Mouse (Mus musculus) naive thymus-derived CD4-positive, alpha-beta T cell, adult 2 months (primary cell): ENCODE data around the gene P2ry12.

ENCODE experiments used
- DNase-seq: peaks from one replicate; pipeline ENCODE4 v3.0.0-alpha.2; 2011; ENCODE audit warnings: low read depth

P2ry12 gene

DNA sequence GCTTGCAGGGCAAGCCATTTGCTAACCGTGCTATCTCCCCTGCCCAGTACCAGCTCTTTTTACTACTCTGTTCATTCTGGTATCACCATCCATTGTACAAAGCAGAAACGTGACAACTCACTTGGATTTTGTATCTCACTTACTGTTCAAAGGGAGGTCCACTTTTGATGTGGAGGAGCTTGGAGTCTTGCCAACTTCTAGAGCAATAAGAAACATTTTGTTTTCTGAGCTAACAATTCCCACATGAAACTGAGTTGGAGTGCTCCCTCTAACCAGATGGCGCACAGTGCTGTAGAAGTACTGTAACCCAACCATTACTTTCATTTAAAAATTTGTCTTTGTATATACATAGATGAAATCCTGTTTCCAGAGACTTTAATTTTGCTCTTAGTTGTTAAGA, 31.8 kb downstream of the P2ry12 start:
- peak; percentile 44 for DNase-seq

DNA sequence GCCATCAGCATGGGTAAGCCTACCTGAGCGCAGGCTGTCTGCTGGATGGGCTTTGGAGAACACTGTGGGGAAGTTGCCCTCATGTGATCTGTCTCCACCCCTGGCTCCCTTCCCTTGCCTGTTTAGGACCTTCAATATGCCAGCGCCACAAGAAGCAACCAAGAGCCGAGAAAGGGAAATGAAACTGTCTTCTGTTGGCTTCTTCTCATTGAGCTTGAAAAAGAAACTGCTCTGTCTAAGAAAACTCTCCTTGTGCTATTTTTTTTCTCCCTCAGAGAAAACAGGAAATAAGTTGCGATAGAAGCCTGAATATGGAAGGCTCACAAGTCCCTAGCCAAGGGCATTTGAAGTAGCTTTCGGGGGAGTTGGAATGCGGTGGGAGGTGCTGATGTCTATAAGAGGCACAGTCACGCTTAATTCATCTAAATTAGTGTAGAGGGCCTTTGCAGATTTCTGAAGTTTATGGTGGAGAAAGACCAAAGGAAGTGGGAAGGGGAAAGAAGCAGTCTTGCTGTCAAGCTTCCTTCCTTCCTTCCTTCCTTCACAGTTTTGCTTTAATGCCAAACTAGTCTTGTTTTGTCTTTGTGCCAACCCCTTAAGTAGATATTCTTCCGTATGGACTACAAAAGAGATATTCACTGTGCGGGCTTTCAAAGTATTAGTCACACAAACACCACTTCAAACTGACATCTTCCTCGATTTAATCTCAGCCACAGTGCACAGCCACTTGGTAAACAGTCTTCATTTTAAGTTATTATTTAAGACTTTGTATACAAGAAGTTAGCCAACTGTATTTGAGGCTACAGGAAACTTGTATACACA, 33.7 kb downstream of the P2ry12 start:
- DNase-seq = peak; percentile 69

GRCm38 (mm10) chr3:59227696-59228095, 35.0 kb downstream of the P2ry12 start:
- DNase-seq = no peak

DNA sequence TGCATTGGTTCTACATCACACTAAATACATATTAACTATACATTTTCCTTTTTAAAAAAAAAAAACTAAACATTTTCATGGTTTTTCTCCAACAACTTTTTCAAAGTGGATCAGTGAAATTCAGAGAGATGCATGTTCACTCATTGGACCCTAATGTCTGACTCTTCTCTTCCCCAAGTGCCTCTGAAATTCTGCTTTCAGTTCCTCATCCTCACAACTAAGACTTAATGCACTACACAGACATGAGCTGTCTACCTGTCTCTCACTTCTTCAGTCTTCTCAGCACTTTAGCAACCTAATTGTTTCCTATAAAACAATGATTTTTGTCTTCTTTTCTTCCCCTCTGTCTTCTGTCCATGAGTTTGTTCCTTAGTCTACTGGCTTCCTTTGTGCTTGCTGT, 37.3 kb downstream of the P2ry12 start:
- DNase-seq = no peak

DNA sequence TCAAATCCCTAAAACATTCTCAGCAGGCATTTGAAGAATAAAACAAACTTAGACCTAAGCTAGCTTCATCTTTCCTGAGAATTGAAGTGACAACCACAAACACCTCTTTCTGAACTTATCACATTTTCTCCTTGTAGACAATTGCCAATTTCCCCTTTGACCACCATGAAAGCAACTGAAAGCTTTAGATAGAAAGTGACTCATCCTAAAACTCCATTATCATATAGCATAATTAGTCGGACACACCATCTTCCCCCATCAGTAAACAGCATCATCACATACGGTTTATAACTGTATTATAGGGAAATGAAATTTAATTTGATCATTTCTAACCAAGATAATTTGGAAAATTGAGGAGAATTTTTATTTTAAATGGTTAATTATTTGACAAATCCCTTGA, 40.4 kb downstream of the P2ry12 start:
- no peak for DNase-seq

GRCm38 (mm10) chr3:59219326-59219725, 43.3 kb downstream of the P2ry12 start:
- no peak for DNase-seq

GRCm38 (mm10) chr3:59217211-59217610, 45.5 kb downstream of the P2ry12 start:
- DNase-seq = no peak

DNA sequence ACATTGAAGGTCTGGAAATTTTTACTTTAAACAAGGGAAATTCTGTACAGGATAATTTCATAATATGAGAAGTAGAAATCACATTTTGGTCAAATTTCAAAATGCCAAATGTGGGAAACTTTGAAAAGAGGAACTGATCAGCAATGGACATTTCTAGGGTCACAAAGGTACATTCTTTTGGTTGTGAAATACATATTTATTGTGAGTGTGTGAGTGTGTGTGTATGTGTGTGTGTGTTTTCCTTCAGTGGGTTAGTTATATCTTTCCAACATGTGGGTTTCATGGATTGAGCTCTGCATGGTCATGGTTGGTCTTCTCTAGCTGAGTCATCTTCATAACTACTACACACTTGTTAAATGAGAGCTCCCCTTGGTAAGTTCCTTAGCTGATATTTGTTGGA, 50.3 kb downstream of the P2ry12 start:
- no peak for DNase-seq

- no peak for DNase-seq
Measured at GRCm38 (mm10) chr3:59211784-59212183, 50.9 kb downstream of the P2ry12 start.

DNA sequence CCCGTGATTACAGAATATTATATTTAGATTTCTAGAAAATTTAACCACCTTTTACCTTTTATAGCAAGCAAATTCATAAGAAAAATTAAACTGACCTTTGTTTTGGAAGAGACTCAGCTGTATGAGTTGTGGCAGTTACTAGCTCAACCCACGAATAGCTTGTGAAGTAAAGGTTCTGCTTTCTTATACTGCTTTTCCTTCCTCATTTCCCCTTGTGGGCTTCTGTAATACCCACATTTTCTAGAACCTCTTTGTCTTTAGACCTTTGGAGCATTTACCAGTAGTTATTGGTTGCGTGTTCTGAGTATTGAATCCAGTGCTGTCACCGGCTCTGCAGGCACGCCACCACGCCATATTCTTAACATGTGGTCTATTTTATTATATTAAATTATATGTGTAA, 51.9 kb downstream of the P2ry12 start, which contains the start of gene P2ry13:
P2ry13 (minus strand) TSS at position 156 of the 400 bp plus-strand sequence.
- no peak for DNase-seq

- no peak for DNase-seq
Measured at GRCm38 (mm10) chr3:59210089-59210488, 52.6 kb downstream of the P2ry12 start.

DNA sequence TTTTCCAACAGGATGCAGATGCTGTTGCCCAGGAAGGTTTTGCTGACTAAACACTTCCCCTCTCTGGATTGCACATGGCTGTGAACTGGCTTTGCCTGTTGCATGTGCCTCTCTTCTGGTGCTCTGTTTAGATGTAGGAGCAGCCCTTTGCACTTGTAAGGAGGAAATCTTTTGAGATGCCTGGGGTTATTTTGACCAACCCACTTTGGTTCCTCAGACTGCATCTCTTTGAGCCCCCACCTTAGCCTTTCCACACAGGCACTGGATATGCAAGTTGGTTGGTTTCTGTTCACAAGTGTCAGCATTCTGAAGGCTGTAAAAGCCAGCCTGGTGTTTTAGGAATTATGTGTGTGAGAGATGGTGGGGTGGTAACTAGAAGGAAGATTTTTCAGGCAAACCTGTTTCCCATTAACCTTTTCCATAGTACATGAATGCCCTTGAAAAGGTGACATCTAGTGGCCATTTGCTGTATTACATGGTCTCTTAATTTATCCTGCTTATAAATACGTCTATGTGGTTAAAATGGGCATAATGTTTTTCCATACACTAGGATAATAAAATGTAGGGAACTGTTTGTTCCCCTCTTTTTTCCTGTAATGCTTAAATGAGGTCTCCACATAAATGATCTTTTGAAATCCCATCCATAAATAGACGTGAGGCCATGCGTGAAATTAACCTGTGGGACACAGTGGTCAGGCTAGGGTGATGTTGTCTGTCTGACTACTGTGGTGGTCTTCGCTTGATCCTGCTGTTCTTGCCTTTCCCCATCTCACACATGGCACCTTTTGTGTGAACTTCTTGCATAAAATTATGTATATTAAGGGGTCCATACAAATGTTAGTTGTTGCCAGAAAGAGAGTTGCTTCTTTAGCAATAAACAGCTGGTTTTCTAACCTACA, 53.8 kb downstream of the P2ry12 start:
- peak; percentile 80 for DNase-seq

GRCm38 (mm10) chr3:59205941-59206340, 56.7 kb downstream of the P2ry12 start:
- peak; percentile 59 for DNase-seq

DNA sequence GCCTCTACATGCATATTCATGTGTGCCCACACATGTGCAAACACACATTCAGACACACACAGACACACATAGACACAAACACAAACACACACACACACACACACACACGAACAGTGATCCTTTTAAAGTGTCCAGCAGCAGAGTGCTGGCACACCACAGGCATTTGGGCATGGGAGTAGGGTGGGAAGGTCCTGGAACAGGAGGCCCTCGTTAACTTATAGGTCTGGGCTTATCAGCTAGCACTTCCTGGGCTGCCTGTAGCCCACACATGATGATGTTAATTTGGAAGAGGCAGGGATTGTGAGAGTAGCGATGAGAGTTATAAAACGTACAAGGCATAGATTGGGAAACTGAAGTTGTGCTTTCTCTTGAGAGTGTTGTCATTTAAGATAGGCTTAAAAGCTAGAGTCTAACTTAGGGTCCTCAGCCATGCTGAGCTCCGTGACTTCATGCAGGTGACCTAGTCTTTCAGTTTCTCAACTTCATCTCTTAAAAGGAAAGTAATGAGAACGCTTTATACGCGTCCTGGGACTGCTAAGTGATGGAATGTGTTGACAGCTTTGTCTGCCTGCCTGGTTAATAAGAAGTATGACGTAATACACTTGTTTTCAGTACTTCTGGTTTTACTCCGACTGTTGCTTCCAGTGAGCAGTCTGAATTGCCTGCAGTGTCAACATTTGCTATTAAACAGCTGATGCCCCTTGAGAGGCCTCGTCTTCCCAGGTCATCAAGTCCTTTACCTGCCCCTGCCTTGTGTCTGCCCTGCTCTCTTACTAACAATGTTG, 57.8 kb downstream of the P2ry12 start:
- DNase-seq = peak; percentile 11

DNA sequence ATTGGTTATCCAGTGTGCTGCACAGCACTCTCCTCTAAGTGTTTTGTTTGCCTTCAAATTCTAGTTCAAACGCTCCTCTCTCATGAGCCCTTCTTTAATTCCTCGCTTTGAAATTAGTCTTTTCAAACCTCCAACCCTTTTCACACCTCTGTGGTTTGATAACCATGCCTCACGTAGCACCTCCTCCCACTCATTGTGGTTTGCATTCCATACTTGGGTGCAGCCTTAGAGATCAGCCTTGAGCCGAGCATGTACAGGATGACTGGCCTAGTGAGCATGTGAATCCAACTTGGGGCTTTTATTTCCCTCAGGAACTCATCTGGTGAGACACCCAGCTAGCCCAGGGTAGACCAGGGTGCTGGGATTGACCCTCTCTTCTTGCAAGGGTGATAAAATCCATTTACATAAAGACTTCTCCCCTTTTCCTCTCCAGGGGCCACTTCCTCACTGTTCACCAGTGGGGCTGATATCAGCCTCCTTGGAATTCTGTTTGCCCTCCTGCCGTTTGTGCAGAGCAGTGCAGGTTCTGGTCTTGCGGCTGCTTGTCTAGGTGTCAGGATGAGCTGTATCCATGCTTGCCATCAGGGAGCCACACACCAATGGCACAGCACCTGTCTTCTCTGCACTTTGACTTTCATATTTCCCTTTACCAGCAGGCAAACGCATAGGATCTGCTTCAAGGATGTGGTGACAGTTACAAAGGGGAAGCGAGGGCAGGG, 58.7 kb downstream of the P2ry12 start:
- DNase-seq = peak; percentile 49

DNA sequence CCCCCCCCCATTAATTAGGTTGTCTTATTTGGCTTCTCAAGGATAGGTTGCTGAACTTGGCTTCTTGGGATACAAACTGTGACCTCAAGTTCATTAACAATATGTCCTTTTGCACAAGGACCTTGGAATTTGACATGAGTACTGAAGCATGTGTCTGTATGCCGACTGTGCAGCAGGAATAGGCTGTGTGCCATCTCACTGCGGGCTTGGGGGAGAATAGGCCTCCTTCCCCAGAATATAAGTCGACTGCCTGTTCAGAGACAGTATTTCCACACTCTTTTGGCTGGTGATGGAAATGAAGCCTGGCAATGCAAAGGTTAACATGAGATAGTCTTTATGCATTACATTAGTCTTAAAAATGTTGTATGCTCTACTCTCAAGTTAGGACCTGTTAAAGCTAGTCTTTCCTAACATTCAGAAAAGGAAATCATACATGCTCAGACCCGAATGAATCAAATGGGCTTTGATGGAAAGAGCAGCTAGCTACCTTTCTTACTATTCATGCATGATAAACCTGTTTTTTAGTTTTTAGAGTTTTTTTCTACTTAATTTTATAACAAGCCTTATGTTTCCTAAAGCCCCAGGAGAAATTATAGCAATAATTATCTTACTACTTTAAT, 65.2 kb downstream of the P2ry12 start:
- DNase-seq = no peak

GRCm38 (mm10) chr3:59194938-59195337, 67.7 kb downstream of the P2ry12 start, which contains the start of gene Gpr87:
TSS of gene Gpr87 (minus strand) at chr3:59195104.
- DNase-seq = no peak

DNA sequence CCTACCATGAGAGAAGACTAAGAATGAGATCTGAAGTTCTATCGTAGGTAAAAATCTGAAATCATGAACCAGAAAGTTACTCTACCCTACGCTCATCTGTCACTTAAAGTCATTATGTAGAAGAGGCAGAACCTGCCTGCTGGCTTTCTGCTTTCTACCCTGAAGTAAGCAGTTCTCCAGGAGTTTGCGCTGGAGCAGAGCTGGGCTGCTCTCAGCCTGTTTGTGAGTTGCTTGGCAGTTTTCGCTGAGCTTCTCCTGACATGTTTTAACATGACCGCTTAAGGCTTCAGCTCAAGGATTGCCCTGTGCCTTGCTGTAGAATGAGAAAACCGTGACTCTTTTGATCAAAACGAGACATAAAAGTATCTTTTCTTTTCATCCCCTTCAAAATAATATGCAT, 68.6 kb downstream of the P2ry12 start:
- no peak for DNase-seq

- DNase-seq = no peak
Measured at GRCm38 (mm10) chr3:59191674-59192073, 71.0 kb downstream of the P2ry12 start.

DNA sequence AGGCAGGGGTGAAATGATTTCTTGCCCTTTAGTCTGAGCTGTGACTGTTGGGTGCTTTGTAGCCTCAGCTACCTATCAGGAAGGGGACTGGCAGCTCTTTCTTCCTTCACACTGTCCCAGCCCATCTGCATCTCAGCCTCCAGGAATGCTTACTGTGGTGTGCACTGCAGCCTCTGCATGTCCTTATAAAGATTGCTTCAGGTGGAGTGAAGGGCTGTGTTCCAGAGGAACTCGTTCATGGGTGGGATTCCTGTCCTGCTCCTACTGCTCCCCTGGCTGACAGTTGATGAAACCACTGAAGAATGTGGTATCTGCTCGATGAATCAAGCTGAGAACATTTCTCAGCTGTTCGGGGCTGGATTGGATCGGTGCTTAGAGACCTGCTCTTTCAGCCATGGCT, 75.3 kb downstream of the P2ry12 start:
- DNase-seq = no peak

- DNase-seq = no peak
Measured at GRCm38 (mm10) chr3:59185662-59186061, 77.0 kb downstream of the P2ry12 start.
